ENCODE assay signal across 9 mouse cellular contexts in genomic region chr4:133449726-133450125, GRCm38 (mm10). TPM values are rescaled to one million over a fixed set of nuclear protein-coding genes. Genes with fewer than 3 reads are reported as not detected.
DNase-seq lines count a peak whose midpoint lies in the region; ATAC-seq and TF ChIP-seq lines count a peak whose summit lies in the region.
"Had no signal": no experiment of that assay in that cellular context is flagged by ENCODE, and none has a peak within 500 bp of the region (broad histone marks: within the 10 kb centered on the region; RNA-seq: fewer than 3 reads in every experiment).

No protein-coding gene starts in this region.

- H3K27ac ChIP-seq in heart, embryonic 11.5 days (ENCODE audit: low read depth, low read length): no peak overlapping the region
- no peak overlapping the region for H3K27ac ChIP-seq in bone marrow macrophage, adult 2 months (ENCODE audit: insufficient read depth, low read depth, low read length)
- no peak overlapping the region for H3K27ac ChIP-seq in limb, embryonic 10.5 days

- TF ChIP-seq POLR2A in bone marrow macrophage, adult 2 months (IDR thresholded peaks at IDR 0.05; ENCODE audit: borderline replicate concordance, low read depth, low read length): no peak

- no peaks in the 10 kb centered on the region for H3K36me3 ChIP-seq in heart, embryonic 11.5 days (ENCODE audit: control insufficient read depth, insufficient read depth, low read length)
- H3K36me3 ChIP-seq in limb, embryonic 10.5 days: no peaks in the 10 kb centered on the region

- no peaks in the 10 kb centered on the region; the same call in 1 of the 2 replicates for H3K4me1 ChIP-seq in heart, embryonic 11.5 days (ENCODE audit: control insufficient read depth, insufficient read depth, low read length)
- peaks cover 8% of the 10 kb centered on the region for H3K4me1 ChIP-seq in bone marrow macrophage, adult 2 months (ENCODE audit: control insufficient read depth, insufficient read depth, low read length)
- H3K4me1 ChIP-seq in limb, embryonic 10.5 days: peaks cover 21% of the 10 kb centered on the region

- no peaks in the 10 kb centered on the region for H3K9me3 ChIP-seq in heart, embryonic 11.5 days (replicated peaks; ENCODE audit: control insufficient read depth, low read length)
- no peaks in the 10 kb centered on the region for H3K9me3 ChIP-seq in limb, embryonic 10.5 days (replicated peaks)

- no peak overlapping the region for H3K9ac ChIP-seq in heart, embryonic 11.5 days (ENCODE audit: low read depth, low read length)

- intact Hi-C loops in heart, postnatal 36 days (cut with DNase I): no loop called here

- peak overlapping the region; percentile 31 for H3K4me2 ChIP-seq in heart, embryonic 11.5 days

- ATAC-seq in heart, embryonic 11.5 days (replicated peaks; ENCODE audit: insufficient number of reproducible peaks, low FRiP score, low TSS enrichment): no peak

- H3K27me3 ChIP-seq in heart, embryonic 11.5 days (ENCODE audit: control insufficient read depth, insufficient read depth, low read length): no peaks in the 10 kb centered on the region
- peaks cover 5% of the 10 kb centered on the region; the same call in 1 of the 2 replicates for H3K27me3 ChIP-seq in limb, embryonic 10.5 days (ENCODE audit: low read depth, poor library complexity, severe bottlenecking)

- no peak overlapping the region for H3K4me3 ChIP-seq in heart, embryonic 11.5 days (ENCODE audit: low read depth, low read length)
- no peak overlapping the region for H3K4me3 ChIP-seq in bone marrow macrophage, adult 2 months (ENCODE audit: insufficient read depth, low read length)
- H3K4me3 ChIP-seq in limb, embryonic 10.5 days: no peak overlapping the region

- peak; percentile 95 for TF ChIP-seq CTCF in bone marrow macrophage, adult 2 months (IDR thresholded peaks at IDR 0.05; ENCODE audit: low read depth, low read length)

- 19% methylated on average over 13 of the region's 13 CpGs for WGBS in heart, embryonic 11.5 days (ENCODE audit: insufficient replicate concordance)
- 19% methylated on average over 13 of the region's 13 CpGs for WGBS in limb, embryonic 10.5 days

- no peak for DNase-seq in heart, adult 11 months
- DNase-seq in CD8-positive naive resting alpha-beta T cell, adult 2 months (ENCODE audit: low read depth in 2 of 2, low spot score in 2 of 2): peak; percentile 33 to 40
- DNase-seq in heart, postnatal 36 days: peak; percentile 66 to 75
- DNase-seq in limb, embryonic 10.5 days (ENCODE audit: low spot score): peak; percentile 88
- DNase-seq in neural tube, embryonic 10.5 days (ENCODE audit: extremely low spot score, low spot score): peak; percentile 78
- DNase-seq in urinary bladder, postnatal 36 days (ENCODE audit: low spot score in 2 of 2): peak; percentile 42 to 52

RNA-seq across cellular contexts. Expression of gene Tent5b, which starts 30.2 kb away (rescaled TPM):
- 0.47 and 0.83 TPM in 2 replicates for polyA plus RNA-seq in heart, embryonic 11.5 days (2014; fragmentation: Nextera tagmentation; extraction: Ambion mirVana)
- polyA plus RNA-seq in bone marrow macrophage, adult 2 months (2012; ENCODE audit: insufficient read depth, insufficient read length, missing spikeins): not detected in 2 replicates
- 1 to 10 TPM; 2.1 to 2.2 TPM for total RNA-seq in heart, postnatal 36 days (2021)
- 0.68 and 1.1 TPM in 2 replicates for polyA plus RNA-seq in limb, embryonic 10.5 days (2016; fragmentation: Nextera tagmentation; extraction: Ambion mirVana)
- total RNA-seq: common myeloid progenitor, adult 5-6 weeks had no signal

RNA-seq across cellular contexts. Expression of gene Trnp1, which starts 48.6 kb away (rescaled TPM):
- polyA plus RNA-seq in heart, embryonic 11.5 days (2014; fragmentation: Nextera tagmentation; extraction: Ambion mirVana): 0.94 and 1.4 TPM in 2 replicates
- 1.0 TPM in 1 of 2 replicates, not detected in the other for polyA plus RNA-seq in bone marrow macrophage, adult 2 months (2012; ENCODE audit: insufficient read depth, insufficient read length, missing spikeins)
- 1 to 10 TPM; 1.7 to 2.0 TPM for total RNA-seq in heart, postnatal 36 days (2021)
- 0.46 and 0.65 TPM in 2 replicates for polyA plus RNA-seq in limb, embryonic 10.5 days (2016; fragmentation: Nextera tagmentation; extraction: Ambion mirVana)
- total RNA-seq: common myeloid progenitor, adult 5-6 weeks had no signal
